Mouse (Mus musculus) embryo, embryonic 10 days (tissue): ENCODE data around the gene Txndc2.

Experiments used
- DNase-seq: peaks from one replicate; pipeline ENCODE4 v3.0.0-alpha.2; 2015; ENCODE audit warnings: low spot score

Gene Txndc2

DNA sequence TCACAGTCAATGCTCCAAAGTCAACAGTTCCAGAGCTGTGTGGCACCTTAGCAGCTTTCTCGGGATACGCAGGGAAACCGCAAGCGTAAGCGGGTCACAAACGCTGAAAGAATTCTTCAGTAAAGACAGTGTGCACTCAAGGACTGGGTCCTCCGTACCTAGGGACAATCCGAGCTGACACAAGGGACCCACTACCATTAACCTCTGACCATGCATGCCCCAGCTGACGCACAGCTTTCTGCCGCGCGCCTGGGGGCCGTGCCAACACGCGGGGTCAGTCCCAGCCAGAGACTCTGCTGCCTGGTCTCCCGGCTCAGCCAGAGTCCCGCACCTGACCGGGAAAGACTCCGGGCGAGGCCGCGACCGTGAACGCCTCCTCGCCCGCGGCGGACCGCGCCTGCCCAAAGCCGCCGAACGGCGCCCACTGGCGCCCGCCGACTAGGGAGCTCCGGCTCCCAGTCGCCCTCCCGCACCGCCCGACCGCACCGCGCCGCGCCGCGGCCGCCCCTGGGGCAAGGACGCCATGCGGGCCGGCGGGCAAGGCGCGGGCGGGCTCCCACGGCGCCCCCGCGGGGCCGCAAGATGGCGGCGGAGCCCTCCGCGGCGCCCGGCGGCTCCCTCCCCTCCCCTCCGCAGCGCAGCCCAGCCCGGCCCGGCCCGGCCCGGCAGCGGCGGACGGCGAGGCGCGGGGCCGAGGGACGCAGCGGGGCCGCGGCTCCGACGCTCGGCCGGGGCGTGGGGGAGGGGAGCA, 29.4 kb downstream of the Txndc2 start:
- peak; percentile 53 for DNase-seq

GRCm38 (mm10) chr17:65611721-65612120, 30.2 kb downstream of the Txndc2 start:
- DNase-seq, result no peak

DNA sequence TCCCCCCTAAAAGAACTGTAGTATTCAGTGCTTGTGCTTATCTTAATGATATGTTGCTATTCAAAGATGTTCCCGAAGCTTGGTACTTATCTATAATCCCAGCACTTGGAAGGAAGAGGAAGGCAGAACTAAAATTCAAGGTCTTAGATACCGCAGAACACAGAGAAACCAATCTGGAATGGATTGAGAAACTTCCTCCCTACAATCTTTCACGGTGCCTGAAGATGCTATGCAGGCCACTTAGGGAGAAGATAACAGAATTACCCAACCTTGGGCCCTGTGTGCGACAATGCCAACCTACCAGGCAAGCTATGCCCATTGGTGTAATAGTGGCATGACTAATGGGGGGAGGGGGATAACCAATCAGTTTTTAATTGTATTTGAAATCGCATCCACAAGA, 33.2 kb downstream of the Txndc2 start:
- DNase-seq, result no peak

DNA sequence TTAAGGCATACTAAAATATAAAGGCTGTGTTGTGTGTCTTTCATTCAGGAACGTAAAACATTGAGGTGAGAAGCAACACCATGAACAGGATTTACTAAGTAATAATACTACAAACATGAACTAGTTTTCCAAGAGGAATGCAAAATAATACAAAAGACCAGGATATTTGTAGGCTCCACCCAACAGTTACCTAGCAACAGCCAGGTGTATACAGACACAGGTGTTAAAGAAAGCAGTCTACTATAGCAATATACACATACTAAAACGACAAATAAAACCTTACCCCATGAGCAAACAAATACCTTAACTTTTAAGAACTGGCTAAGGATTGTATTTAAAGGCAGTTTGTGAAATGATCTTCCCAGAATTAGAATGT, 33.7 kb downstream of the Txndc2 start:
- no peak for DNase-seq

GRCm38 (mm10) chr17:65607574-65608311, 34.2 kb downstream of the Txndc2 start:
- no peak for DNase-seq

- no peak for DNase-seq
These were observed 36.0 kb downstream of the Txndc2 start for GRCm38 (mm10) chr17:65606014-65606413.

GRCm38 (mm10) chr17:65604892-65605291, 37.1 kb downstream of the Txndc2 start:
- DNase-seq, result no peak

DNA sequence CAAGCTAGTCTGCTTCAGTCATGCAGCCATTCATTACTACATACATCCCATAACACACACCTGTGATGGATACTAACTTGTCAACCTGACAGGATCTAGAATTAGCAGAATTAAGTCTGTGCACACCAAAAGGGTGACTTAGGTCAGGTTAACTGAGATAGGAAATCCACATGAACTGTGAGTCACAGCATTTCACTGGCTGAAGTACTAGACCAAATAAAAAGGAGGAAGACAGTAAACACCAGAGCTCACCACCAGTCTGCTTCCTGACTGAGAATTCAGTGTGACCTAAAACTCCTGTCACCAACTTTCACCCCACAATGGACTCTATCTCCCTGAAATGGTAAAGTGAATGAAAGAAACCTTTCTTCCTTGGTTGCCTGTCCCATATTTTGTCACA, 37.7 kb downstream of the Txndc2 start:
- no peak for DNase-seq

- DNase-seq, result no peak
These were observed 44.0 kb downstream of the Txndc2 start for GRCm38 (mm10) chr17:65597857-65598486.

DNA sequence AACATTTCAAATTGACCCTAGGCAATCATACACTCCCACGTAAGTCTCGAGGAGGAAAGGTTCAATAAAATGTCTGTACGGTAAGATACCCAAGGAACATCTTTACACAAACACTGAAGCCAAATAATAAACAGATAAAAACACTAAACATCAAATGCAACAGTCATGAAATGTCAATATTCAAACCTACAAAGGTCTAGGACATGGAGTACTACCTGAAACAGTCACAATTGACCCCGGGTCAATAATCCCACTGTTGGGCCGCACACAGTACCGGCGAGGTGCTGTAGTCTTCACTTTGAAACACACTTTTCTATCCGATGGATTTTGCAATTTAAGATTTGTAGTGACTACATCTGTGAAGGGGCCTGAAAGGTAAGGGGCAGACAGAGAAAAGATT, 47.3 kb downstream of the Txndc2 start:
- DNase-seq, result no peak
